Mouse (Mus musculus) thymus, adult 18-20 months (tissue): ENCODE measurements around the gene Cldn34d.

Source experiments
- DNase-seq, 2 experiments: peaks; one replicate each; pipeline ENCODE4 v3.0.0; 2022; ENCODE audit warnings: mixed read lengths in 2 of 2

Gene Cldn34d

DNA sequence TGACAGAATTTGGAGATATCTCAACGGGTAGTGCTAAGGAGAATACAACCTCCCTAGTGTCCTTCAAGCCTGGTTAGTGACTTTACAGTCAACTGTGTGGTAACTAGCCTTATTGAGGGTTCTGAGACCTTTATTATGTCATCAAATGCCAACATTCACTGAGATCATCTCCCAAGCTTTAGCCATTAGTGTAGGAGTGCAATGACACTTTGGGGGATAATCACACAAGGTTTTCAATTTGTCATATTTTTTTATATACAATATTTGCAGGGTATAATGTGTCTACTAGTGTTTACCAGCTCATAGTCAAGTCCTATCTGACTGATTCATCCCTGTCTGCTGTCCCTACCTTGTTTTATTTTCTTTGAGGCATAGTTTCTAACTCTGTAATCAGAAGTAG lies at the start of gene Cldn34d:
Cldn34d (minus strand) TSS at position 101 of the 400 bp plus-strand sequence.
- DNase-seq: no peak

DNA sequence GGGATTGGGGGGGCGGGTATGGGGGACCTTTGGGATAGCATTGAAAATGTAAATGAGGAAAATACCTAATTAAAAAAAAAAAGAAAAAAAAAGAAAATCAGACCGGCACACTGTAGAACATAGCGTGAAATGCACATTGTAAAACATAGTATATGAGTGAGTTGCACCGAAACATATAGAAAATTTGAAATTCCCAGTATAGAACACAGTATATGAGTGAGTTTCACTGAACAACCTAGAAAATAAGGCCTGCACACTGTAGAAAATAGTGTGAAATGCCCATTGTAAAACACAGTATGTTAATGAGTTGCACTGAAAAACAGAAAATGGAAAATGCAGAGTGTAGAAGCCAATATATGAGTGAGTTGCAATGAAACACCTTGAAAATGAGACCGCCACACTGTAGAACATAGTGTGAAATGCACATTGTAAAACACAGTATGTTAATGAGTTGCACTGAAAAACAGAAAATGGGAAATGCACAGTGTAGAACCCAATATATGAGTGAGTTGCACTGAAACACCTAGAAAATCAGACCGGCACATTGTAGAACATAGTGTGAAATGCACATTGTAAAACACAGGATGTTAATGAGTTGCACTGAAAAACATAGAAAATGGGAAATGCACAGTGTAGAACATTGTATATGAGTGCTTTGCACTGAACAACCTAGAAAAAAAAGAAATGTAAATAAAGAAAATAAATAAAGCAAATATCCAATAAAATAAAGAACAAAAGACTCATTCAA lies 4.1 kb downstream of the Cldn34d start:
- no peak for DNase-seq
